Mouse (Mus musculus): Measurements from ENCODE around the gene Tmtc1. TPM values are rescaled to one million over a fixed set of nuclear protein-coding genes. Genes with fewer than 3 reads are reported as not detected.

The Tmtc1 gene
- polyA plus RNA-seq, 1 experiment from 2014 or later: 3.8 TPM

DNA sequence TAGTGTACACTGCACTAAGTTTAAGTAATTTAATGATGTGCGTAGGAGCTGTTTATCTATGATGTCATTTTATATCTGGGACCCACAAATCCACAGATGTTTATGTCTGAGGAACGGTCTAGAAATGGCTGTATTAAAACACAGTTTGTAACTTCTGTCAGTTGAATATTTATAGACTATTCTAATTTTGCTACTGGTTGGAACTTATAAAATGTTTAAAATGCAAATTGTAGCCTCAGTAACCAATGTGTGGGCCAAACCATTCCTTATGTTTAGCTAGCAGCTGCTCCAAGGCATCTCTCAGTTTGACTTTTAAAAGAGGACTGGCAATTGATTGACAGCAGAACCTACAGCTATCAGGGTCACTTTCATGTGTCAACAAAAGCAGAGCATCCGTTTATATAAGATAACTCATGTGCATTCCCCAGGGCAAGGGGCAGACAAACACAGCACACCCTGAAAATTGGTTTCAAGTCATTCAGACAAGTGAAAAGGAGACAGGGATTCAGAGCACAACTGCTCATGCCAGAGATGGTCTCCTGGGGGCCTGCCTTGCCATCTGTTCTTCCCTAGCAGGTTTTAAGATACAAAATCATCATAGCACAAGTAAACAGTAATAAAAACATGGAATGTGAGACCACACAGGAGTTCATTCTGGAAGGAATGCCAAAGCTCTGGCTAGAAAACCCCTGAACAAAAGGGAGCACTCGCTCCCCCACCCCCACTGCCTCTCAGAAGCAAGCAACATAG is 184.0 kb downstream of the Tmtc1 start:
- WGBS: 59% methylated on average over 4 of the region's 4 CpGs
- no peak overlapping the region for H3K27ac ChIP-seq (replicated peaks in 1 of 2; ENCODE audit: control insufficient read depth in 1 of 2, insufficient read depth in 1 of 2, low read depth in 2 of 2, low read length in 2 of 2)
- H3K4me1 ChIP-seq (ENCODE audit: control insufficient read depth in 2 of 2, insufficient read depth in 2 of 2, low read length in 2 of 2): no peaks in the 10 kb centered on the region
- no peak overlapping the region for H3K4me3 ChIP-seq (ENCODE audit: control insufficient read depth in 1 of 2, insufficient read depth in 1 of 2, low read depth in 1 of 2, low read length in 2 of 2)
- no peaks in the 10 kb centered on the region for H3K9me3 ChIP-seq (ENCODE audit: control insufficient read depth, low read length)
- no peaks in the 10 kb centered on the region for H3K36me3 ChIP-seq (ENCODE audit: control insufficient read depth, insufficient read depth, low read length)
- H3K4me2 ChIP-seq (ENCODE audit: low read length): no peak overlapping the region
- no peak overlapping the region for H3K9ac ChIP-seq (ENCODE audit: low read length)
- ATAC-seq (ENCODE audit: insufficient number of reproducible peaks, insufficient read depth, low FRiP score, low read depth): no peak
- H3K27me3 ChIP-seq (ENCODE audit: control insufficient read depth, insufficient read depth, low read length): no peaks in the 10 kb centered on the region

- WGBS: 84% methylated on average over 8 of the region's 8 CpGs
Observed at GRCm38 (mm10) chr6:148259074-148259473, 185.1 kb downstream of the Tmtc1 start.

GRCm38 (mm10) chr6:148257805-148258204 is 186.4 kb downstream of the Tmtc1 start:
- Histone ChIP-seq H3K4me2 (ENCODE audit: low read length) (no peak overlapping the region), H3K36me3 (ENCODE audit: control insufficient read depth, insufficient read depth, low read length) (no peaks in the 10 kb centered on the region), H3K4me3 (ENCODE audit: control insufficient read depth in 1 of 2, insufficient read depth in 1 of 2, low read depth in 1 of 2, low read length in 2 of 2) (no peak overlapping the region), H3K27ac (replicated peaks in 1 of 2; ENCODE audit: control insufficient read depth in 1 of 2, insufficient read depth in 1 of 2, low read depth in 2 of 2, low read length in 2 of 2) (no peak overlapping the region), H3K4me1 (ENCODE audit: control insufficient read depth in 2 of 2, insufficient read depth in 2 of 2, low read length in 2 of 2) (no peaks in the 10 kb centered on the region), H3K9me3 (ENCODE audit: control insufficient read depth, low read length) (no peaks in the 10 kb centered on the region), H3K27me3 (ENCODE audit: control insufficient read depth, insufficient read depth, low read length) (no peaks in the 10 kb centered on the region), H3K9ac (ENCODE audit: low read length) (no peak overlapping the region)
- WGBS: 84% methylated on average over 2 of the region's 2 CpGs
- ATAC-seq (ENCODE audit: insufficient number of reproducible peaks, insufficient read depth, low FRiP score, low read depth): no peak

More at GRCm38 (mm10) chr6:148259074-148259473, 185.1 kb downstream of the Tmtc1 start:
- no peak overlapping the region for H3K4me3 ChIP-seq (ENCODE audit: control insufficient read depth in 1 of 2, insufficient read depth in 1 of 2, low read depth in 1 of 2, low read length in 2 of 2)
- no peaks in the 10 kb centered on the region for H3K9me3 ChIP-seq (ENCODE audit: control insufficient read depth, low read length)
- no peak for ATAC-seq (ENCODE audit: insufficient number of reproducible peaks, insufficient read depth, low FRiP score, low read depth)
- no peaks in the 10 kb centered on the region for H3K4me1 ChIP-seq (ENCODE audit: control insufficient read depth in 2 of 2, insufficient read depth in 2 of 2, low read length in 2 of 2)
- no peaks in the 10 kb centered on the region for H3K36me3 ChIP-seq (ENCODE audit: control insufficient read depth, insufficient read depth, low read length)
- no peak overlapping the region for H3K27ac ChIP-seq (replicated peaks in 1 of 2; ENCODE audit: control insufficient read depth in 1 of 2, insufficient read depth in 1 of 2, low read depth in 2 of 2, low read length in 2 of 2)
- H3K9ac ChIP-seq (ENCODE audit: low read length): no peak overlapping the region
- H3K27me3 ChIP-seq (ENCODE audit: control insufficient read depth, insufficient read depth, low read length): no peaks in the 10 kb centered on the region
- no peak overlapping the region for H3K4me2 ChIP-seq (ENCODE audit: low read length)

DNA sequence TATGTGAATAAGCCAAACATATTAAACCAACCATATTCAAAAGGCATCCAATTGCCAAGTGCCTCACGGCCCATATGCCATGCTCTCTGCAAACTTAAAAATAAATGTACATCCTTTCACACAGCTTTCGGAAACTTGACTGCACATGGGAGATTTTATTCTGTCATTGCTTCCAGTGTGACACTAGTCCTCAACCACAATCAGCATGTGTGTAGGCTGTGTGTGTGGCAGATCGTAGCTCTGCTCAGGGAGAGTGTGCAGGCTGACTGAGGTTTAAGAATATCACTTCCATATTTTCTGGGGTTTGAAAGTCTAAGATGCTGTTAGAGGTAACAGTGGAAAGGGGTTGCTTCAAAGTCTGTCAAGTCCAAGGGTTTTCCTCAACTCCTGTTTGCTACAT is 188.1 kb downstream of the Tmtc1 start:
- H3K27ac ChIP-seq (replicated peaks in 1 of 2; ENCODE audit: control insufficient read depth in 1 of 2, insufficient read depth in 1 of 2, low read depth in 2 of 2, low read length in 2 of 2): no peak overlapping the region
- no peak for ATAC-seq (ENCODE audit: insufficient number of reproducible peaks, insufficient read depth, low FRiP score, low read depth)
- H3K36me3 ChIP-seq (ENCODE audit: control insufficient read depth, insufficient read depth, low read length): no peaks in the 10 kb centered on the region
- 72% methylated on average over 3 of the region's 3 CpGs for WGBS
- H3K27me3 ChIP-seq (ENCODE audit: control insufficient read depth, insufficient read depth, low read length): no peaks in the 10 kb centered on the region
- no peak overlapping the region for H3K4me3 ChIP-seq (ENCODE audit: control insufficient read depth in 1 of 2, insufficient read depth in 1 of 2, low read depth in 1 of 2, low read length in 2 of 2)
- H3K4me1 ChIP-seq (ENCODE audit: control insufficient read depth in 2 of 2, insufficient read depth in 2 of 2, low read length in 2 of 2): no peaks in the 10 kb centered on the region
- no peak overlapping the region for H3K9ac ChIP-seq (ENCODE audit: low read length)
- H3K4me2 ChIP-seq (ENCODE audit: low read length): no peak overlapping the region
- H3K9me3 ChIP-seq (ENCODE audit: control insufficient read depth, low read length): no peaks in the 10 kb centered on the region

- Histone ChIP-seq H3K4me3 (ENCODE audit: control insufficient read depth in 1 of 2, insufficient read depth in 1 of 2, low read depth in 1 of 2, low read length in 2 of 2) (no peak overlapping the region), H3K27ac (replicated peaks in 1 of 2; ENCODE audit: control insufficient read depth in 1 of 2, insufficient read depth in 1 of 2, low read depth in 2 of 2, low read length in 2 of 2) (no peak overlapping the region), H3K4me1 (ENCODE audit: control insufficient read depth in 2 of 2, insufficient read depth in 2 of 2, low read length in 2 of 2) (no peaks in the 10 kb centered on the region), H3K4me2 (ENCODE audit: low read length) (no peak overlapping the region), H3K9ac (ENCODE audit: low read length) (no peak overlapping the region), H3K9me3 (ENCODE audit: control insufficient read depth, low read length) (no peaks in the 10 kb centered on the region), H3K36me3 (ENCODE audit: control insufficient read depth, insufficient read depth, low read length) (no peaks in the 10 kb centered on the region), H3K27me3 (ENCODE audit: control insufficient read depth, insufficient read depth, low read length) (no peaks in the 10 kb centered on the region)
- 47% methylated on average over 1 of the region's 1 CpGs for WGBS
- ATAC-seq (ENCODE audit: insufficient number of reproducible peaks, insufficient read depth, low FRiP score, low read depth): no peak
Observed at GRCm38 (mm10) chr6:148255395-148256053, 188.7 kb downstream of the Tmtc1 start.

- no peak for ATAC-seq (ENCODE audit: insufficient number of reproducible peaks, insufficient read depth, low FRiP score, low read depth)
- Histone ChIP-seq H3K27ac (replicated peaks in 1 of 2; ENCODE audit: control insufficient read depth in 1 of 2, insufficient read depth in 1 of 2, low read depth in 2 of 2, low read length in 2 of 2) (no peak overlapping the region), H3K27me3 (ENCODE audit: control insufficient read depth, insufficient read depth, low read length) (no peaks in the 10 kb centered on the region), H3K4me3 (ENCODE audit: control insufficient read depth in 1 of 2, insufficient read depth in 1 of 2, low read depth in 1 of 2, low read length in 2 of 2) (no peak overlapping the region), H3K4me2 (ENCODE audit: low read length) (no peak overlapping the region), H3K9ac (ENCODE audit: low read length) (no peak overlapping the region), H3K4me1 (ENCODE audit: control insufficient read depth in 2 of 2, insufficient read depth in 2 of 2, low read length in 2 of 2) (no peaks in the 10 kb centered on the region), H3K9me3 (ENCODE audit: control insufficient read depth, low read length) (no peaks in the 10 kb centered on the region), H3K36me3 (ENCODE audit: control insufficient read depth, insufficient read depth, low read length) (peaks cover 19% of the 10 kb centered on the region; the same call in 1 of the 2 replicates)
- 69% methylated on average over 3 of the region's 3 CpGs for WGBS
Observed at GRCm38 (mm10) chr6:148249221-148249620, 195.0 kb downstream of the Tmtc1 start.

- Histone ChIP-seq H3K9ac (ENCODE audit: low read length) (no peak overlapping the region), H3K4me1 (ENCODE audit: control insufficient read depth in 2 of 2, insufficient read depth in 2 of 2, low read length in 2 of 2) (no peaks in the 10 kb centered on the region), H3K9me3 (ENCODE audit: control insufficient read depth, low read length) (no peaks in the 10 kb centered on the region), H3K4me3 (ENCODE audit: control insufficient read depth in 1 of 2, insufficient read depth in 1 of 2, low read depth in 1 of 2, low read length in 2 of 2) (no peak overlapping the region), H3K4me2 (ENCODE audit: low read length) (no peak overlapping the region), H3K27ac (replicated peaks in 1 of 2; ENCODE audit: control insufficient read depth in 1 of 2, insufficient read depth in 1 of 2, low read depth in 2 of 2, low read length in 2 of 2) (no peak overlapping the region), H3K36me3 (ENCODE audit: control insufficient read depth, insufficient read depth, low read length) (peaks cover 19% of the 10 kb centered on the region; the same call in 1 of the 2 replicates), H3K27me3 (ENCODE audit: control insufficient read depth, insufficient read depth, low read length) (no peaks in the 10 kb centered on the region)
- WGBS: 48% methylated on average over 2 of the region's 2 CpGs
- no peak for ATAC-seq (ENCODE audit: insufficient number of reproducible peaks, insufficient read depth, low FRiP score, low read depth)
Observed at GRCm38 (mm10) chr6:148248625-148249024, 195.6 kb downstream of the Tmtc1 start.
